In the genomic region with DNA sequence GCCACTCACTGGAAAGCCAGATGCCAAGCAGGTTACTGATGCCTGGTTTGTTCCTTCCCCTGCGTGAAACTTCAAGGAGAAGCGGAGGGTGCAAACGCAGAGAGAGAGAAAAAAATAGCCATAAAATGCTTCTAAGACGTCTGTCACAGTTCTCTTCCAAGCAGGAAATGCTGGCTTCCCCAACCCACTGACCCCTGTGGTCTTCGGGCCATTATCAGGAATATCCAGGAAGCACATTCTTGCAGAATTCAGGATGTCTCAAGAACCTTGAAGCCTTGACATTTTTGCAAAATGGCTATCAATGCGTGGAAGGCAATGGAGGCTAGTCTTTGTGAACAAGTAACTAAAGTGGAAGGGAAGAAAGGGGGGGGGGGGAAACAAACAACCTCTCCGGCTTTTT, we compare ENCODE assay signal across 9 mouse cellular contexts.
DNase-seq lines count a peak whose midpoint lies in the region; ATAC-seq and TF ChIP-seq lines count a peak whose summit lies in the region.
"Had no signal": no experiment of that assay in that cellular context is flagged by ENCODE, and none has a peak within 500 bp of the region (broad histone marks: within the 10 kb centered on the region; RNA-seq: fewer than 3 reads in every experiment).

No protein-coding gene starts in this region.

- no peak for TF ChIP-seq CTCF in hindbrain, postnatal 0 days (IDR thresholded peaks at IDR 0.05; ENCODE audit: low read depth)

- no peaks in the 10 kb centered on the region for H3K9me3 ChIP-seq in hindbrain, embryonic 10.5 days
- no peaks in the 10 kb centered on the region for H3K9me3 ChIP-seq in hindbrain, postnatal 0 days (ENCODE audit: low read length)
- H3K9me3 ChIP-seq in hindbrain, embryonic 12.5 days (replicated peaks), result no peaks in the 10 kb centered on the region
- no peaks in the 10 kb centered on the region for H3K9me3 ChIP-seq in neural tube, embryonic 14.5 days (ENCODE audit: control insufficient read depth, low read length)

- peak overlapping the region; percentile 45; the same call in 1 of the 2 replicates for H3K27ac ChIP-seq in hindbrain, embryonic 10.5 days
- no peak overlapping the region; the same call in 1 of the 2 replicates for H3K27ac ChIP-seq in hindbrain, postnatal 0 days
- H3K27ac ChIP-seq in hindbrain, embryonic 12.5 days, result peak overlapping the region; percentile 82
- peak overlapping the region; percentile 83 for H3K27ac ChIP-seq in neural tube, embryonic 14.5 days (ENCODE audit: low read depth, low read length)

- H3K4me3 ChIP-seq in hindbrain, embryonic 10.5 days, result no peak overlapping the region
- no peak overlapping the region for H3K4me3 ChIP-seq in hindbrain, postnatal 0 days (ENCODE audit: low read length)
- H3K4me3 ChIP-seq in hindbrain, embryonic 12.5 days, result no peak overlapping the region
- no peak overlapping the region for H3K4me3 ChIP-seq in neural tube, embryonic 14.5 days (ENCODE audit: low read depth, low read length)

- H3K4me1 ChIP-seq in hindbrain, embryonic 10.5 days (replicated peaks), result peaks cover 37% of the 10 kb centered on the region
- H3K4me1 ChIP-seq in hindbrain, postnatal 0 days (ENCODE audit: insufficient read depth, low read length), result no peaks in the 10 kb centered on the region
- peaks cover 17% of the 10 kb centered on the region for H3K4me1 ChIP-seq in hindbrain, embryonic 12.5 days
- H3K4me1 ChIP-seq in neural tube, embryonic 14.5 days (ENCODE audit: control insufficient read depth, insufficient read depth, low read length), result peaks cover 50% of the 10 kb centered on the region

- DNase-seq in hindbrain, embryonic 10.5 days (ENCODE audit: low spot score), result no peak
- DNase-seq in hindbrain, postnatal 0 days (ENCODE audit: low spot score), result no peak
- DNase-seq in kidney, adult 9 months, result peak; percentile 39
- DNase-seq in cerebellum, postnatal 36 days, result no peak
- DNase-seq in urinary bladder, postnatal 4 days (ENCODE audit: low spot score in 2 of 2), result no peak
- DNase-seq: cerebellum, adult 11-12 months; thymus, adult 18-20 months had no signal

- no peaks in the 10 kb centered on the region for H3K27me3 ChIP-seq in hindbrain, embryonic 10.5 days (ENCODE audit: insufficient read depth, poor library complexity, severe bottlenecking)
- no peaks in the 10 kb centered on the region for H3K27me3 ChIP-seq in hindbrain, postnatal 0 days (ENCODE audit: insufficient read depth, low read length)
- H3K27me3 ChIP-seq in hindbrain, embryonic 12.5 days, result 0 out of 2 replicates have a peak, but pooled peaks cover 3% of the 10 kb centered on the region
- no peaks in the 10 kb centered on the region for H3K27me3 ChIP-seq in neural tube, embryonic 14.5 days (ENCODE audit: control insufficient read depth, insufficient read depth, low read length)

- no peak overlapping the region for H3K9ac ChIP-seq in hindbrain, postnatal 0 days (replicated peaks; ENCODE audit: low read length)
- H3K9ac ChIP-seq in hindbrain, embryonic 12.5 days, result no peak overlapping the region
- no peak overlapping the region for H3K9ac ChIP-seq in neural tube, embryonic 14.5 days (replicated peaks; ENCODE audit: low read depth, low read length)

- no peaks in the 10 kb centered on the region for H3K36me3 ChIP-seq in hindbrain, embryonic 10.5 days
- no peaks in the 10 kb centered on the region for H3K36me3 ChIP-seq in hindbrain, postnatal 0 days (ENCODE audit: insufficient read depth, low read length)
- H3K36me3 ChIP-seq in hindbrain, embryonic 12.5 days, result no peaks in the 10 kb centered on the region
- H3K36me3 ChIP-seq in neural tube, embryonic 14.5 days (ENCODE audit: control insufficient read depth, insufficient read depth, low read length), result no peaks in the 10 kb centered on the region

- 76% methylated on average over 7 of the region's 7 CpGs for WGBS in hindbrain, embryonic 10.5 days
- 67% methylated on average over 7 of the region's 7 CpGs for WGBS in hindbrain, postnatal 0 days
- WGBS in hindbrain, embryonic 12.5 days, result 67% methylated on average over 7 of the region's 7 CpGs
- WGBS in neural tube, embryonic 14.5 days, result 10% methylated on average over 7 of the region's 7 CpGs

- no peak for ATAC-seq in hindbrain, postnatal 0 days
- ATAC-seq in hindbrain, embryonic 12.5 days (ENCODE audit: low FRiP score), result no peak
- ATAC-seq in neural tube, embryonic 14.5 days (ENCODE audit: low read depth), result no peak

- H3K4me2 ChIP-seq in hindbrain, postnatal 0 days (ENCODE audit: low read depth, low read length), result no peak overlapping the region
- H3K4me2 ChIP-seq in hindbrain, embryonic 12.5 days (replicated peaks), result no peak overlapping the region
- peak overlapping the region; percentile 16; the same call in 1 of the 2 replicates for H3K4me2 ChIP-seq in neural tube, embryonic 14.5 days (ENCODE audit: low read depth, low read length)
